Mouse (Mus musculus): ENCODE measurements around the gene Senp3. TPM values are rescaled to one million over a fixed set of nuclear protein-coding genes. Genes with fewer than 3 reads are reported as not detected.
"Not testable (repeated sequence)": the region's sequence is repeated elsewhere in the genome, so short reads cannot be mapped to it uniquely, and the experiment has no call there.

The Senp3 gene
- total RNA-seq, 1 experiment from 2014 or later = 71.6 TPM

GRCm38 (mm10) chr11:69704613-69705010 lies 22.7 kb upstream of the Senp3 start:
- no peak for DNase-seq

GRCm38 (mm10) chr11:69703814-69704612 lies 22.1 kb upstream of the Senp3 start:
- no peak for DNase-seq

GRCm38 (mm10) chr11:69703381-69703780 lies 21.5 kb upstream of the Senp3 start:
- DNase-seq = not testable (repeated sequence)

GRCm38 (mm10) chr11:69702886-69703285 lies 21.0 kb upstream of the Senp3 start:
- not testable (repeated sequence) for DNase-seq

GRCm38 (mm10) chr11:69699595-69699994 lies 17.7 kb upstream of the Senp3 start:
- DNase-seq = peak; percentile 42

- no peak for DNase-seq
These were observed 16.7 kb upstream of the Senp3 start for GRCm38 (mm10) chr11:69698574-69698973.

GRCm38 (mm10) chr11:69697396-69697795 lies 15.5 kb upstream of the Senp3 start:
- DNase-seq = no peak

GRCm38 (mm10) chr11:69695361-69696181 lies 13.7 kb upstream of the Senp3 start, which contains the start of the genes Tnfsf12 and Tnfsfm13:
Gene Tnfsf12 (minus strand): TSS chr11:69695849.
Gene Tnfsfm13 (minus strand): TSS chr11:69696098.
- DNase-seq = peak; percentile 87

GRCm38 (mm10) chr11:69695046-69695360 lies 13.1 kb upstream of the Senp3 start:
- no peak for DNase-seq

- no peak for DNase-seq
These were observed 11.6 kb upstream of the Senp3 start for GRCm38 (mm10) chr11:69693421-69693965.

- DNase-seq = no peak
These were observed 11.0 kb upstream of the Senp3 start for GRCm38 (mm10) chr11:69692863-69693262.

- no peak for DNase-seq
These were observed 10.4 kb upstream of the Senp3 start for GRCm38 (mm10) chr11:69692196-69692811.

GRCm38 (mm10) chr11:69689891-69690290 lies 8.0 kb upstream of the Senp3 start:
- no peak for DNase-seq

- no peak for DNase-seq
These were observed 5.2 kb upstream of the Senp3 start for GRCm38 (mm10) chr11:69687061-69687460.

- peak; percentile 75 for DNase-seq
These were observed 4.5 kb upstream of the Senp3 start for GRCm38 (mm10) chr11:69686377-69686776.

GRCm38 (mm10) chr11:69685526-69686148 lies 3.8 kb upstream of the Senp3 start, which contains the start of gene Tnfsf13:
Gene Tnfsf13 (minus strand): TSS chr11:69685784.
- peak; percentile 82 for DNase-seq

- no peak for DNase-seq
These were observed 3.1 kb upstream of the Senp3 start for GRCm38 (mm10) chr11:69684936-69685335.

- DNase-seq = no peak
These were observed 2.4 kb upstream of the Senp3 start for GRCm38 (mm10) chr11:69684128-69684745.

GRCm38 (mm10) chr11:69683576-69683975 lies 1.7 kb upstream of the Senp3 start:
- no peak for DNase-seq

- peak; percentile 93 for DNase-seq
These were observed 1.1 kb upstream of the Senp3 start for GRCm38 (mm10) chr11:69682840-69683533.

Data from adrenal gland, postnatal 14 days (tissue).